Mouse (Mus musculus) spleen, postnatal 10 days (tissue): ENCODE measurements at regions not wholly inside any gene's neighbourhood (a gene's known extent, or its start where the extent isn't known, plus 50 kb on each side); places are given as distances from the start of the nearest gene placed in this dataset.
A peak's percentile ranks its signal among the peaks of the same experiment; 100 is the strongest.

Experiments
- DNase-seq, 2 experiments: peaks; one replicate each; pipeline ENCODE4 v3.0.0; 2021 to 2022; ENCODE audit warnings: low spot score in 2 of 2

DNA sequence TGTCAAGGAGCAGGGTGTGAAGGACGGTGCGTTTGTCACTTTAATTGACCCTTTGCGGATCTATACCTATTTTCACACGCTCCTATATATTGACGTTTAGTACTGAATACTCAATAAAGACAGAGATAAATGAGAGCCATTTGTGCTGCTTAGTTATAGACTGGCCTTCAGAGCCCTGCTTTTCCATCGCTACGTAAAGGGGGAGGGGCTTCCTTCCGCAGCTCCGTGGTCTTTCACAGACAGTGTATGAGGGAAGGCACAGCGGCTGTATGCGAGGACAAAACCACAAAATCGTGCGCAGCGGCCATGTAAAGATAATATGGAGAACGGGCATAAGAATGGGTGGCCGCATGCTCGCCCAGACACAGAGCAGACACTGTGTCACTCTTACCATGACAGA, 58.4 kb upstream of the Pced1b start:
- DNase-seq: no peak

DNA sequence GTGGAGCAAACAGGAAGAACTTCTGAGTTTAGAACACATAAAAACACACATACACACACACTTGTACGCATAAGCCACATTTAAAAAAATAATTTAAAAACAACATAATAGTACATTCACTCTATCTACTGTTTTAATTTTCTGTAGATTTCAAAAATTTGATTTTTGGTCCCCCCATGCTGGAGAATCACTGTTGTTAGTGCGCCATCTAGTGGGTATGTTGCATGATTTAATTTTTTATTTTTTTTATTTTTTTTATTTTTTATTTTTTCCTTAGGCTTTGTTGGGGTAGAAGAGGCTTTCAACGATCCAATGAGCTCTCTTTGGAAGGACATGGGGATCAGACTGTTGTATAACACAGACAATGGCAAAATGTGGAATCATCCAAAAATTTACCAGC, 59.1 kb upstream of the Pced1b start:
- no peak for DNase-seq

DNA sequence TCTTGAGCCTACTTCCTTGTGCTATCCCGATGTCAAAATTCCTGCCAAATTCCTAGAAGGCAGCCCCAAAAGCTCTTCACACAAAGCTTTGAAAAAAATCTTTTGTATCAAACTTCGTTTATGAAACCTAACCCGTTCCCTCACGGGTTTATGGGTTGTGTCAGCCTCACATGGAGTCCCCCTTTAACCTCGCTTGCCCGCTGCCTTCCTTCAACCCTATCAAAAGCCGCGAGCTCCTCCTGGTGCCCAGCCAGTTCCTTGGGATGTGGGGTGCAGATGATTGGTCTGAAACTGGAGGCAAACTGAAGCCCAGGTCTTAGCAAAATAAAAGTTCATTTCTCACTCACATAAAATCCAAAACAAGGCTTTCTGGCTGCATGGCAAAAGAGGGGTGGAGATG, 60.9 kb upstream of the Pced1b start:
- DNase-seq: no peak

DNA sequence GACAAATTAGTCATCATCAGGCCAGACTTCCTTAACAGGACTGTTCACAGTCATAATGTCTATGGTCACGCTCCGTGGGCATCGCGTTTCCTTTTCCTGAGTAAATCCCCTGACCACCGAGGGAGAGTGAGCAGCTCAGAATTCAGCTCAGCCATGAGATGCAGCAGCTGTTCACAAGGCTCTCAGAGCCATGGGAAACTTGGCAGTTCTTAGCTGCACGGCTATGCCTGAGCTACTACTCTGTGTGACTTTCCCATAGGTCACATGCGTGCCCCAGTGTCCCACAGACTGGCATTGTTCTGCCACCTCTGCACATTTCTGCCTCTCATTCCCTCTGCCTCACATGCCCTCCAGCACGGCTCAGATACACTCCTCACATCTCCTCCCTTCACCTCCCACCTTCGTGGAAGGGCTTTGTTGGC, 64.3 kb upstream of the Pced1b start:
- no peak for DNase-seq

DNA sequence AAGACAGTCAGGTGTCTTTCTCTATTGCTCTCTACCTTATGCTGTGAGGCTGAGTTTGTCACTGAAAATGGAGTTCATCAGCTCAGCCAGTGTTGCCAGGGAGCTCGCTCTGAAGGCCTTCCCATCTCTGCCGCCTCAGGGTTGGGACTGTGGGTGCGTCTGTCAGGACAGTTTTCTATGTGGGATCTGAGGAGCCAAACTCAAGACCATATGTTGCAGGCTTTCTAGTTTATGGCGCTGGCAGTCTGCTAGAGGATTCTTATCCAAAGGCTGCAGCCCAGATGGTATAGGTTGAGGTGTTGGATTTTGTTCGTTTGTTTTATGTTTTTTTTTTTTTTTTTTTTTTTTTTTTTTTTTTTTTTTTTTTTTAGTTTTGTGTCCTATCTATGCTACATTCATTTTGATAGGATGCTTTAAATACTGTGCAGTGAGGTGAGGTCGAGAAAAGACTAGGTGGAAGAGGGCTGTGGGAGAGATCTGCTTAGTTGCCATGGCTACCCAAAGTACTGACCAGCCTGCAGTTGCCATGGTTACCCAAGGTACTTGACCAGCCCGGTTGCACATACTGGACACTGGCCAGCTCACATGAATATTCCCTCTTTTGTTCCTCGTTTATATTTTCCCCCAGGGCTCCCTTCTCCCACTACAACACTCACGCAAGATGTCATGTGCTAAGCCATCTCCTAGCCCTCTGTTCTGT, 65.8 kb upstream of the Pced1b start:
- no peak for DNase-seq

DNA sequence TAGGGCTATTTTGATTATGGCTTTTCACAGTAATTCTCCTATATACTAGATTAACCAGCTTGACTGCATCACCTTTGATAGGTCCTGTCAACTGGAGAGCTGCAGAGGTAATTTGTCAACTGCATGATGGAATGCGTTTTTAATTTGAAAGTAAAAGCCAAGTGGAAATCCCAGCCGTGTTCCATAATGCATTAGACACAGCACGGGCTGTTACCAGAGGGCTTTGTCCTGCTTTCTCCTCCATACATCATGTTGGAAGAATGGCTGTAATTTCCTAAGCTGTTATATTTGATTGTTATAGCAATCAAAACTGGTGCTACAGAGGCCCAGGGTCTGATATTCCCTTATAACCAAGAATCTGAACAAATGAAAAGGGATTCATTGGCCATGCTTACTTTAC, 68.6 kb upstream of the Pced1b start:
- no peak for DNase-seq

DNA sequence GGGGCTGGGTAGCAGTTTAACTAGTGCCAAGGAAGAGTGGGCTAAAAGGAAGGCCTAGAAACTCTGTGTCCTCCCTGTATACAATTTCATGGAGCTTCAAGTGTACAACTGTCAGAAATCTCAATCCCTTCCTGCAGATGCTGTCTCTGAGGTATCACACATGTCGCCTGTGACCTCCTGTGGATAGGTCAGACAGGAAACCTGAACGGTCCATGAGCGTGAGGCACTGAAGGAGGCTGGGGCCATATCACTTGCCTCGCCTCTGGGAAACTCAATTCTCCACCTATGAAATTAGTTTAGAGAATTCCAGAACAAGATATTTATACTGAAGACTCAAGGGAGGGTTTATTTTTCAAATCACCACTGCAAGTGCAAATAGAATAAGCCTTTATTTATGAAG, 69.1 kb upstream of the Pced1b start:
- DNase-seq: no peak

DNA sequence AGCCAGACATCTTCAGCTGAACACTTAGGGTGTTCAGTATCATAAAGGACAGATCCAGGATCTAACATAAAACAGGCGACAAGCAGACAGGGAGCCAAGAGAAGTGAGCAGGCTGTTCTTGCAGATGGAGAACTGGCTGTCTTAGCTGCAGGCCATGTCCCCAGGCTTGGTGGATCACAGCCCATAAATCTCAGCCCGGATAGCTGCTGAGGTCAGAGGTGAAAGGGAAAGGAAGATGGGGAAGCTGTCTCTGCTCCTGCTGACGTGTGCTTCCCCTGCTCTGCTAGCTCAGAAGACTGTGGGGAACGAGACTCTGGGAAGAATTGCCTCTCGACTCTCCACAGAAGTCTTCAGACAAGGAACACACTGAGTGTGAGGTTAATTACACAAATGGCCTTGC, 71.9 kb upstream of the Pced1b start:
- no peak for DNase-seq

DNA sequence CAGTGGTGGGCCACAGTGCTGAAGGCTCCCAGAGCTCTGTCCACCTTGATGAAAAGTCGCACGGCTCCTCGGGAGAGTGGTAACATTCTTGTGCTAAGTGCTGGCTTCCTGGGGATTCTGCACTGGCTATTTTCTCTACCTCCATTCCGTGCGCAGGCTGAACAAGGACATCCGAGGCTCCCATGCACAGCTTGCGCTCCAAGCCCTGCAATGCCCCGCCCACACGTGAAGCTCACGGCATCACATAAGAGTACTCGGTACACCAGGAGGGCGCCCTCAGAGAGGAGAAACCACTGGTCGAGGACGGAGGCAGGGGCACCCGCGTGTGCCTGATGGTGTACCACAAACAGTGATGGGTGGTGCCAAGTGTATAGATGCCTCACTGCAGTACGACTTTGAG, 73.7 kb upstream of the Pced1b start:
- DNase-seq: no peak

DNA sequence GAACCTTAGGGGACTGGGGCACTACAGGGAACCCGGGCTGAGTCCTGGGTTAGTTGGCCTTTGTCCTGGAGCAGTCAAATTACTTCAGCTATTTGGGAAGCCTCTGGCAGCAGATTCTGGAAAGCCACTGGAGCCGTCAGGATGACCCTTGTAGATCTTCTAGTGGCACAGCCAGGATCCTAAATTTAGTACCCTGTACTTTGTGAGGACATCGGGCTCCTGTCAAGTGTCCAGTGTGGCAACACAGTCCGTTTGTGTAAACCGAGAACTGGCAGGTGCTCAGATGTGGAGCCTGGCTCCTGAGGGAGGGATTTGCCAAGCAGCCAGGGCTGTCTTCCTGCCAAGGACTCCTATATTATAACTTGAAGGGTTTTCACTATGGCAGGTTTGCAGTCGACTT, 76.8 kb upstream of the Pced1b start:
- no peak for DNase-seq

DNA sequence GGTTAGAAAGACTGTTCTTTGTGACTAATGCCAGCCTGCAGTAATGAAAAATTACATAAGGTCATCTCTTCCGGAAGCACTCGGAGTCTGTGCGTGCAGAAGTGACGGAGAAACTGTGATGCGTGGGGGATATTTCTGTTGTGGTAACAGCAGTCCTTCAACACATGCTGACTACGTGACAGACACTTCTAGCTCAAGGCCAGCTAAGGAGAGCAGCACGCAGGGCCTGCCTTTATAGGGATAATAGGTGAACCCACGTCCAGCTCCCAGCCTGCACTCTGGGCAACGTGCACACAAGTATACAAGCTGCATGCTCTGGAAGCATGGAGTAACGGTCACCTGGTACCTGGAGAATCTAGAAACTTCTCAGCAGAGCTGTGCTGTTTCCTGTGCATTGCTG, 77.5 kb upstream of the Pced1b start:
- DNase-seq: no peak

DNA sequence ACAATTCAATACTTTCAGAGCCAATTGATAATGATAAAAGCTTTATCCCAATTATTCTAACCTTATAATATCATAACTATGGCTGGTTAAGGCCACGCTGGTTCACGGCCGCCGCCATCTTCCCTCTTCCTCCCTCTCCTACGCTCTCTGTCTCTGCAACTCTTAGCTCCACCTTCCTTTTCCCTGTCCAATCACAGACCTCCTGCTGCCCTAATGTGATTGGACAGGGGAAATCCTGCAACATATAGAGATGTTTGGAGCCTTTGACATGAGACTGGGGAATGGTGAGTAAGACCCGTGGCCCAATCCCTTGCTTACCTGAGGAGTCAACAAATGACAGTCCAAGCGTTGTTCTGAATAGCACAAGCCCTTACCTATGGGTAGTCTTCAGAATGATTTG, 79.8 kb upstream of the Pced1b start:
- DNase-seq: no peak

DNA sequence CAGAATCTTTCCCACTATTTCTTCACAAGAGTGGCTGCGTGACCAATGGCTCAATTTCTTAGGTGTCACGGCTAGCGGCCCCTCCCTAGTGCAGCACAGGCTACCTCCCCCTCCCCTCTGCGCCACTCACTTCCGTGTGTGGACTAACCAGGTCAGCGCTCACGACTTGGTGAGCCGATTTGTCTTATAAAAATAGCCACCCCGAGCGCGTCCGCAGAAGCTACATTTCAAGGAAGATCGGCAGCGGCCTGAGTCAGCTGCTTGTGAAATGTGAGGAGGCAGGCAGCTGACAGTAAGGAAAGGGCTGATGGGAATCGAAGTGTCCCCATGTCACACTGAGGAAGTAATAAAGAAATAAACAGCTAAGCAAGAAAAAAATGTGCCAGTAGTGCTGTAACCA, 82.3 kb upstream of the Pced1b start:
- DNase-seq: no peak

DNA sequence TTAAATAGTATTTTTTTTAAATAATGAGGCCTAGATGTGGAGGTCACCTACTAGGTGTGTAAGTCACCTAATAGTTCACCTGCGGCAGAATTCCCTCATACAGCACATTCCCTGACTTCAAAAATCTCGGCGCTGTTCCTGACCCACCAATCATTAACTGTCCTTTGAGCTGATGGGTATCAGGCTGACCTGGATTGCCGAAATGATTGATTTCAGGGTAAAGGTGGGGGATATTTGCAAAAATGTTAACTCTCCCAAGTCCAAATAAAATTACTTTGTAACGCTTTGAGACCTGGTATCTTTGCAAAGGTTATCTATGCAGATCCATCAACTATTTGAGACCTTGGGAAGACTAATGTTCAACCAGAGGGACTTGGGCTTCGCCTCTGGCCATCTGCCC, 82.9 kb upstream of the Pced1b start:
- no peak for DNase-seq

DNA sequence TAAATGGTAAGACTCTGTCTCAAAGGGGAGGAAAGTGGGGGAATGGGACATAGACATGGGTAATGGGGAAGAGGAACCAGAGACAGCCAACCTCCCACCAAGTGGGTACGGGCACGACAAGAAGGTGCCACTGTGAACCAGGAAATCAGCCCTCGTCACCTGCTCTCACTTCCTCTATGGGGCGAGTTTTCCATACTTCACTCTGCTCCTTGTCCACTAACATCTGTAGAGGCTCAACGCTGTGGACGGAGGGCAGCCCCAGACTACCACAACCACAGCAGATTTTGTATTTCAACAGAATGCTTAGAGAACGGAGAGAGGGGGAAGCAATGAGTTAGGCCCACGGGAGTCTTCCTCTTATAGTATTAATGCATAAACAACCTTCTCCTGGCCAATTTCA, 83.8 kb upstream of the Pced1b start:
- no peak for DNase-seq

DNA sequence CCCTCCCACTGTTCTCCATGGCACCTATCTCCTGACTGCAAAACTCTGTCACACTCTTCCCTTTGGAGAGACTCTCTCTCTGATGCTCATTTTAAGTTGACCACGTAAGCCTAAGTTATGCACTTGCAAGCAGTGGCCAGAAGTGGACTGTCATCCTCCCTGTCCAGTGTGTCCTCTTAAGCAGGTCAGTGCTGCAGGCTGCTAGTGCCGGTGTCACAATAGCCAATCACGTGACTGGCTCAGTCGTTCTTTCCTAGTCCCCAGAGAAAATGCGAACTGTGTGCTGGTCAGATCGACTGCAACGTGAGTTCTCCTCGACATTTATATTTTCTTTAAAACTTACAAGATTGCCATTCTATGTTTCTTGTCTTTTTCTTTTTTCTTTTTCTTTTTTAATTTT, 84.6 kb upstream of the Pced1b start:
- no peak for DNase-seq

DNA sequence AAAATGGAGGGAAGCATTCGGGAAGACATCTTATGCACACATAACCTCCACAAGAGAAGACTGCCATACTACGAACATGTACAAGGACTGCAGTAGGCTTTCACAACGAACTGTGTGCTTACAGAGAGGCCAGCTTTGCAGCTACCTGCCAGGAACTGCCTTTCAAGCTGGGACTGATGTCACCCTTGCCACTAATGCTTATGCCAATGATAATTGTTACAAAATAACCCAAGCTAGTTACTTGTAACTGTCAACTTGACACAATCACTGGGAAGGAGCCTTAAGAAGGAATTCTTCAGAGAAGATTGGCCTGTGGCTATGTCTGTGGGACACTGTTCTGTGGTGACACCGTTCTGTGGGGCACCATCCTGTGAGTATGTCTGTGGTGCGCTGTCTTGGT, 85.4 kb upstream of the Pced1b start:
- no peak for DNase-seq

DNA sequence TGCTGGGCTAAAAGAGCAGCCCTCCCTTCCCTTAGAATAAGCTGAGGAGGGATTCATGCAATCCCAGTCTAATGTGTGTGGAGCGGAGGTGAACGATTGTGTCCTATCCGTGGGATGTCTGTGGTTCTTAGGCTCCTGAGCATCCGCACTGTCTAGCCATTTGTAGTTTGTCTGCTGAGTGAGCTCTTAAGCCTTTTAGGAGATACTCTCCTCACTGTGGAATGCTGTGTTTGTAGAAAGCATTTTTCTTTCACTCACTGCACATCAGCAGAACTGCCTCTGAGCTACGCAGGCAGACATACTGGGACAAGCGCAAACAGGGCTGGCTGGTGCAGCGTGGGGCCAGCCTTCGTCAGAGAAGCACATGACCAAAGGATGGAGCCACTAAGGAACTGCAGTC, 94.6 kb upstream of the Pced1b start:
- no peak for DNase-seq

DNA sequence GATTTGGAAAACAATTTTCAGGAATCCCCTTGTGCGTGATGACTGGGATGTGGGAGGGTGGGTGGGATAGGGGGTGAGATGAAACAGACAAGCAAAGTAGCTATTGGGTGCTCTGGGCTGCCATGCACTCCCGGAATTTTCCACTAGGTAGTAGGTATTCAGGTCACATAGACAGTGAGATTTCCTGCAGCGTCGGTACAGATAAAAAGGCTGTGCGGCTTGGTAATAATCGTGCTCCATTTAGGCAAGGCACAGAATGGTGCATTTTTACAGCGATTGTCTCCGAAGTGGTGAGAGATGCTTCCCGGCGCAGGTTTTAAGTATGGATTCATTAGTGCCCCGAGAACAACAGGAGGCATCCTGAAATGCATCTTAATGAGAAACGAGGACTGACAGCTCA, 95.1 kb upstream of the Pced1b start:
- DNase-seq: no peak

DNA sequence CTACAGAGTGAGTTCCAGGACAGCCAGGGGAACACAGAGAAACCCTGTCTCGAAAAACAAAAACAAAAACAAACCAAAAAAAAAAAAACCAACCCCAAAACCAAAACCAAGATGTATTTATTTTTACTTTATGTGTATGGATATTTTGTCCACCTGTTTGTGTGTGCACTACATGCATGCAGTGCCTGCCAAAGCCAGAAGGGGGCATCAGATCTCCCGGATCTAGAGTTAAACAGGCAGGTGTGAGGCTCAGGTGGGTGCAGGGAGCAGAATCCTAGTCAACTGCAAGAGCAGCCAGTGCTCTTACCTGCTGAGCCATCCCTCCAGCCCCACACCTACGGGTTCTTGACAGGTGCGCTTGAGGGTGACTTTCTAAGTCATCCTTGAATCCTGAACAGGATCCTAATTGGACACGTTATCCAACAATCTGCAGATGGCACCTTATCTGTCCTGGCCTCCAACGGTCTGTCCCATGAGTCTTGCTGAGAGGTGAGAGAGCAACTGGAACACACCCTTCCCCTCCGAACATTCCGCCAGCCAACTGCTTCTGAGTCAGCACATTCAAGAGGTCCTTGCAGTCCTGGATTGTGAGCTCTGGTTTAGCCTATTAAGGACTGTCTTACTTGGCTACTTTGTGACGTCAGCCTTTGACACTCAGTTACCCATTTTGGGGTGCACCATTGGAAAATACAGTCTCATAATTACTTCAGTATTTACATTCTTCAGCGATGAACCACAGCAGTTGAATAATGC, 95.4 kb upstream of the Slc38a4 start:
- DNase-seq: no peak

DNA sequence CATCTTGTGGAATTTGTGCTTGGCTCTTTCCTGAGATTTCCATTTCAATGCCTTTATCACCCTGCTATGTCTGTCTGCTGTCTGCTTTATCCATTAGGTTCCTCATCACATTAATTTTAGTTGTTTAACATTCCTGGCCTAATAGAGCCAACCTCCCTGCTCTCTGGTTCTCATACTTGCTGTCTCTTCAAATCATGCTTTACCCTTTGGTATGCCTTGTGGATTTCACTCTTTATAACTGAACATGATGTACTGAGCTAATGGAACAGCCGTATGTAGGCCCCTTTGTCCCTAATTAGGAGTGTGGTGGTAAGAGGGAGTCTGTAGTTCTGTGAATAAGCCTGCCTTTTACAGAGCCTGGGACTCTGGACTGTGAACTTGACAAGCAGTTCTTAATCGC, 86.2 kb upstream of the Slc38a4 start:
- DNase-seq: no peak

DNA sequence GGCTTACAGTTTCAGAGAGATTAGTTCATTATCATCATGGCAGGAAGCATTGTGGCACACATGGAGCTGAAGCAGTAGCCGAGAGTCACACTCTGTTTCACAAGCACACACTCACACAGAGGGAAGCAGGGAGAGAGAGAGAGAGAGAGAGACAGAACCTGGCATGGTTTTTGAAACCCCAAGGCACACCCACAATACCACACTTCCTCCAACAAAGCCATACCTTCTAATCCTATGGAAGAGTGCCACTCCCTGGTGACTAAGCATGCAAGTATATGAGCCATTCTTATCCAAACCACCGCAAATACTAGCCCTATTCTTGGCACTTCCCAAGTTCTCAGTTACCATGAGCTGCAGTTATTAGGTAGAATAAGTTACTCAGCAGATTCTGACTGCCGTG, 82.5 kb upstream of the Slc38a4 start:
- DNase-seq: no peak

DNA sequence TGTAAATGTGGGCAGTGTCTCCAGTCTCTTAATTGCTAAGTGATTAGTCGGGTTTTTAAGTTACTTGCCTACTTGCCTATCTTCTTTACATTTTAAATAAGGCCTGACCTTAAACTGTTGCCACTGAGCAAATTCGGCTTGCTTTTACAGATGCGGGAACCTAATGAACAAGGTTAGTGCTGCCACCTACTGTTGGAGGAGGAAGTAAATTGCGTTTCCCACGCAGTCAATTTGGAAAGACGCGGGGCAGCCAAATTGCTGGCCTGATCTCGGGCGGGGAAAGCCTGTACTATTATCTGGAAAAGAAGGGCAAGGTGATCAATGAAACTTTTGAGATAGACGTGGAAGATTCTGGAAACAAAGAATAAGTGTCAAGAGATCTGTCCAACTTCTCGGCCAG, 79.5 kb upstream of the Slc38a4 start:
- peak in 1 of 2 experiments; percentile 41 for DNase-seq

DNA sequence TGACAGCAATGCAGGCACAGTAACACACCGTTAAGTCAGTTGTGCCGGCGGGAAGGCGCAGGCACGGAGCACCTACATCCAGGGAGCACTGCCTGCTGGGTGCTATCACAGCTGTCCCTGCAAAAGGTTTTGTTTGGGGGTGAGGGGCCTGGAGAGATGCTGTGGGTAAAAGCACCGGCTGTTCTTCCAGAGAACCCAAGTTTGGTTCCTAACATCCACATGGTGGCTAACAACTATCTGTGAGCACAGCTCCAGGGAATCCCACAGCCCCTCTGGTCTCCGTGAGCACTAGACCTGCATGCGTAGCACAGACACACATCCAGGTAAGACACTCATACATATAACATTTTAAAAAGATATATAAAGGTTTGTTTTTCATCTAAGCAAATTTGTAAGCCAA, 72.0 kb upstream of the Slc38a4 start:
- no peak for DNase-seq
